8 mouse cellular contexts compared by ENCODE assay signal in genomic region chr8:84708774-84709475, GRCm38 (mm10). TPM values are rescaled to one million over a fixed set of nuclear protein-coding genes. Genes with fewer than 3 reads are reported as not detected.
DNase-seq lines count a peak whose midpoint lies in the region; ATAC-seq and TF ChIP-seq lines count a peak whose summit lies in the region.

No protein-coding gene starts in this region.

- 0 out of 2 replicates have a peak, but pooled peaks cover 4% of the 10 kb centered on the region for H3K36me3 ChIP-seq in heart, embryonic 14.5 days (ENCODE audit: control insufficient read depth, insufficient read depth, low read length)
- H3K36me3 ChIP-seq in liver, embryonic 14.5 days (replicated peaks; ENCODE audit: control insufficient read depth, insufficient read depth, low read depth), result peaks cover 4% of the 10 kb centered on the region
- H3K36me3 ChIP-seq in neural tube, embryonic 11.5 days (ENCODE audit: control insufficient read depth, insufficient read depth, low read length), result no peaks in the 10 kb centered on the region
- H3K36me3 ChIP-seq in stomach, embryonic 15.5 days, result 0 out of 2 replicates have a peak, but pooled peaks cover 3% of the 10 kb centered on the region

- no peak for TF ChIP-seq EP300 in liver, embryonic 14.5 days (IDR thresholded peaks at IDR 0.05; ENCODE audit: low read depth)

- peak; percentile 71 for ATAC-seq in erythroid progenitor cell, adult 5-6 weeks (replicated peaks; ENCODE audit: low FRiP score, poor library complexity, severe bottlenecking)
- peak; percentile 27; the same call in 1 of the 2 replicates for ATAC-seq in heart, embryonic 14.5 days (ENCODE audit: insufficient number of reproducible peaks, insufficient read depth, low FRiP score, low read depth)
- peak; percentile 49 for ATAC-seq in liver, embryonic 14.5 days (ENCODE audit: insufficient read depth)
- ATAC-seq in neural tube, embryonic 11.5 days (ENCODE audit: insufficient read depth, low FRiP score, low TSS enrichment), result peak; percentile 46
- ATAC-seq in stomach, embryonic 15.5 days (ENCODE audit: insufficient read depth, low FRiP score, low read depth), result peak; percentile 42; the same call in 1 of the 2 replicates

- peaks cover 29 to 68% of the 10 kb centered on the region in 2 experiments for H3K4me1 ChIP-seq in heart, embryonic 14.5 days (ENCODE audit: control insufficient read depth in 2 of 2, insufficient read depth in 2 of 2, low read length in 2 of 2)
- peaks cover 26 to 35% of the 10 kb centered on the region in 2 experiments for H3K4me1 ChIP-seq in liver, embryonic 14.5 days (replicated peaks; ENCODE audit: control insufficient read depth in 2 of 2, insufficient read depth in 2 of 2, low read length in 1 of 2)
- peaks cover 50% of the 10 kb centered on the region for H3K4me1 ChIP-seq in neural tube, embryonic 11.5 days (ENCODE audit: control insufficient read depth, insufficient read depth, low read length)
- H3K4me1 ChIP-seq in stomach, embryonic 15.5 days, result peaks cover 78% of the 10 kb centered on the region

- peak; percentile 92 for DNase-seq in CD4-positive, CD25-positive, alpha-beta regulatory T cell, adult 2 months (ENCODE audit: low read depth, low spot score)
- peak; percentile 97 for DNase-seq in brain, embryonic 14.5 days (ENCODE audit: low read depth)
- DNase-seq in kidney, postnatal 10 days, result peak; percentile 92
- peak in 2 of 3 experiments; percentile 76 to 78 for DNase-seq in liver, embryonic 14.5 days (ENCODE audit: low read depth in 3 of 3, low spot score in 3 of 3)
- peak; percentile 93 for DNase-seq in neural tube, embryonic 11.5 days (ENCODE audit: low spot score)

- TF ChIP-seq CTCF in brain, embryonic 14.5 days (IDR thresholded peaks at IDR 0.05; ENCODE audit: borderline replicate concordance, extremely low read depth, insufficient read depth, insufficient read length), result peak; percentile 98
- peak; percentile 99 for TF ChIP-seq CTCF in liver, embryonic 14.5 days (IDR thresholded peaks at IDR 0.05; ENCODE audit: low read depth)

- TF ChIP-seq POLR2A in brain, embryonic 14.5 days (IDR thresholded peaks at IDR 0.05; ENCODE audit: borderline replicate concordance, extremely low read depth, insufficient read depth, insufficient read length, poor library complexity, severe bottlenecking), result no peak

- peak overlapping the region; percentile 51; the same call in 1 of the 2 replicates for H3K4me2 ChIP-seq in heart, embryonic 14.5 days (ENCODE audit: low read length)
- peak overlapping the region; percentile 9; the same call in 1 of the 2 replicates for H3K4me2 ChIP-seq in liver, embryonic 14.5 days (ENCODE audit: low read depth)
- no peak overlapping the region for H3K4me2 ChIP-seq in neural tube, embryonic 11.5 days (ENCODE audit: low read depth)
- H3K4me2 ChIP-seq in stomach, embryonic 15.5 days, result no peak overlapping the region

- peaks cover 38% of the 10 kb centered on the region for H3K27me3 ChIP-seq in heart, embryonic 14.5 days (ENCODE audit: control insufficient read depth, insufficient read depth, low read length)
- H3K27me3 ChIP-seq in liver, embryonic 14.5 days (ENCODE audit: control insufficient read depth, insufficient read depth, low read length), result peaks cover 11% of the 10 kb centered on the region
- H3K27me3 ChIP-seq in neural tube, embryonic 11.5 days (ENCODE audit: control insufficient read depth, insufficient read depth, low read length), result peaks cover 76% of the 10 kb centered on the region
- H3K27me3 ChIP-seq in stomach, embryonic 15.5 days (replicated peaks), result peaks cover 32% of the 10 kb centered on the region

- H3K9ac ChIP-seq in heart, embryonic 14.5 days (ENCODE audit: low read length), result no peak overlapping the region
- no peak overlapping the region for H3K9ac ChIP-seq in liver, embryonic 14.5 days (replicated peaks)
- H3K9ac ChIP-seq in neural tube, embryonic 11.5 days (ENCODE audit: low read length), result no peak overlapping the region
- no peak overlapping the region for H3K9ac ChIP-seq in stomach, embryonic 15.5 days

- no peak overlapping the region for H3K27ac ChIP-seq in heart, embryonic 14.5 days (replicated peaks in 1 of 2; ENCODE audit: control insufficient read depth in 1 of 2, insufficient read depth in 1 of 2, low read depth in 2 of 2, low read length in 2 of 2)
- H3K27ac ChIP-seq in liver, embryonic 14.5 days, result no peak overlapping the region
- H3K27ac ChIP-seq in neural tube, embryonic 11.5 days (ENCODE audit: low read depth, low read length), result no peak overlapping the region
- peak overlapping the region; percentile 2; the same call in 1 of the 2 replicates for H3K27ac ChIP-seq in stomach, embryonic 15.5 days

- H3K4me3 ChIP-seq in heart, embryonic 14.5 days (ENCODE audit: control insufficient read depth in 1 of 2, insufficient read depth in 1 of 2, low read depth in 1 of 2, low read length in 2 of 2), result no peak overlapping the region; a peak in 1 of 4 replicates
- H3K4me3 ChIP-seq in liver, embryonic 14.5 days (ENCODE audit: insufficient read depth in 1 of 2, low read depth in 2 of 2, low read length in 2 of 2), result no peak overlapping the region
- H3K4me3 ChIP-seq in neural tube, embryonic 11.5 days (ENCODE audit: low read depth, low read length), result no peak overlapping the region
- no peak overlapping the region for H3K4me3 ChIP-seq in stomach, embryonic 15.5 days (replicated peaks)

- no peaks in the 10 kb centered on the region for H3K9me3 ChIP-seq in heart, embryonic 14.5 days (ENCODE audit: control insufficient read depth, low read length)
- no peaks in the 10 kb centered on the region for H3K9me3 ChIP-seq in liver, embryonic 14.5 days (ENCODE audit: control insufficient read depth, low read length)
- no peaks in the 10 kb centered on the region for H3K9me3 ChIP-seq in neural tube, embryonic 11.5 days (ENCODE audit: control insufficient read depth, low read length)
- H3K9me3 ChIP-seq in stomach, embryonic 15.5 days, result no peaks in the 10 kb centered on the region

- 23% methylated on average over 12 of the region's 12 CpGs for WGBS in heart, embryonic 14.5 days
- 23% methylated on average over 12 of the region's 12 CpGs for WGBS in liver, embryonic 14.5 days (ENCODE audit: insufficient replicate concordance)
- 13% methylated on average over 12 of the region's 12 CpGs for WGBS in neural tube, embryonic 11.5 days
- WGBS in stomach, embryonic 15.5 days, result 23% methylated on average over 12 of the region's 12 CpGs

RNA-seq across cellular contexts. Expression of gene Lyl1, which starts 7.7 kb away (rescaled TPM):
- 3.4 and 4.7 TPM in 2 replicates for polyA plus RNA-seq in brain, embryonic 14.5 days (2012; rRNA removed)
- 98.7 and 109 TPM in 2 replicates for total RNA-seq in erythroid progenitor cell, adult 5-6 weeks (2015; ENCODE audit: low replicate concordance)
- total RNA-seq in erythroid progenitor cell, adult 5-6 weeks (2017; ENCODE audit: low replicate concordance), result 54.7 and 70.5 TPM in 2 replicates
- 12.1 and 13.7 TPM in 2 replicates for polyA plus RNA-seq in heart, embryonic 14.5 days (2014; fragmentation: Nextera tagmentation; extraction: Ambion mirVana)
- 45.4 and 46.2 TPM in 2 replicates for polyA plus RNA-seq in liver, embryonic 14.5 days (2012; rRNA removed)
- polyA plus RNA-seq in liver, embryonic 14.5 days (2014; fragmentation: Nextera tagmentation; extraction: Ambion mirVana), result 55.6 and 57.7 TPM in 2 replicates
- polyA plus RNA-seq in neural tube, embryonic 11.5 days (2014; fragmentation: Nextera tagmentation; extraction: Ambion mirVana), result 4.6 and 5.3 TPM in 2 replicates
- 7.1 and 9.7 TPM in 2 replicates for polyA plus RNA-seq in stomach, embryonic 15.5 days (2015; fragmentation: Nextera tagmentation; extraction: Ambion mirVana)

RNA-seq across cellular contexts. Expression of gene G430095P16Rik, which starts 13.9 kb away (rescaled TPM):
- 0.92 and 1.5 TPM in 2 replicates for polyA plus RNA-seq in brain, embryonic 14.5 days (2012; rRNA removed)
- 12.2 and 21.6 TPM in 2 replicates for total RNA-seq in erythroid progenitor cell, adult 5-6 weeks (2015; ENCODE audit: low replicate concordance)
- 1.1 and 13.2 TPM in 2 replicates for total RNA-seq in erythroid progenitor cell, adult 5-6 weeks (2017; ENCODE audit: low replicate concordance)
- 5.2 and 5.9 TPM in 2 replicates for polyA plus RNA-seq in heart, embryonic 14.5 days (2014; fragmentation: Nextera tagmentation; extraction: Ambion mirVana)
- 10.9 and 11.9 TPM in 2 replicates for polyA plus RNA-seq in liver, embryonic 14.5 days (2012; rRNA removed)
- polyA plus RNA-seq in liver, embryonic 14.5 days (2014; fragmentation: Nextera tagmentation; extraction: Ambion mirVana), result 8.3 and 10.3 TPM in 2 replicates
- 0.84 and 1.8 TPM in 2 replicates for polyA plus RNA-seq in neural tube, embryonic 11.5 days (2014; fragmentation: Nextera tagmentation; extraction: Ambion mirVana)
- 3.5 and 4.1 TPM in 2 replicates for polyA plus RNA-seq in stomach, embryonic 15.5 days (2015; fragmentation: Nextera tagmentation; extraction: Ambion mirVana)

RNA-seq across cellular contexts. Expression of gene Nacc1, which starts 21.3 kb away (rescaled TPM):
- 81.8 and 87.0 TPM in 2 replicates for polyA plus RNA-seq in brain, embryonic 14.5 days (2012; rRNA removed)
- total RNA-seq in erythroid progenitor cell, adult 5-6 weeks (2015; ENCODE audit: low replicate concordance), result 24.3 and 25.6 TPM in 2 replicates
- total RNA-seq in erythroid progenitor cell, adult 5-6 weeks (2017; ENCODE audit: low replicate concordance), result 11.8 and 16.9 TPM in 2 replicates
- 15.1 and 17.4 TPM in 2 replicates for polyA plus RNA-seq in heart, embryonic 14.5 days (2014; fragmentation: Nextera tagmentation; extraction: Ambion mirVana)
- polyA plus RNA-seq in liver, embryonic 14.5 days (2012; rRNA removed), result 19.0 and 21.2 TPM in 2 replicates
- 6.3 and 7.6 TPM in 2 replicates for polyA plus RNA-seq in liver, embryonic 14.5 days (2014; fragmentation: Nextera tagmentation; extraction: Ambion mirVana)
- polyA plus RNA-seq in neural tube, embryonic 11.5 days (2014; fragmentation: Nextera tagmentation; extraction: Ambion mirVana), result 26.2 and 27.0 TPM in 2 replicates
- 15.8 and 17.4 TPM in 2 replicates for polyA plus RNA-seq in stomach, embryonic 15.5 days (2015; fragmentation: Nextera tagmentation; extraction: Ambion mirVana)

RNA-seq across cellular contexts. Expression of gene Trmt1, which starts 22.8 kb away (rescaled TPM):
- polyA plus RNA-seq in brain, embryonic 14.5 days (2012; rRNA removed), result 113 and 120 TPM in 2 replicates
- total RNA-seq in erythroid progenitor cell, adult 5-6 weeks (2015; ENCODE audit: low replicate concordance), result 7.9 and 13.4 TPM in 2 replicates
- 18.4 and 23.1 TPM in 2 replicates for total RNA-seq in erythroid progenitor cell, adult 5-6 weeks (2017; ENCODE audit: low replicate concordance)
- polyA plus RNA-seq in heart, embryonic 14.5 days (2014; fragmentation: Nextera tagmentation; extraction: Ambion mirVana), result 46.1 and 50.0 TPM in 2 replicates
- polyA plus RNA-seq in liver, embryonic 14.5 days (2012; rRNA removed), result 37.5 and 37.6 TPM in 2 replicates
- 27.4 and 34.1 TPM in 2 replicates for polyA plus RNA-seq in liver, embryonic 14.5 days (2014; fragmentation: Nextera tagmentation; extraction: Ambion mirVana)
- polyA plus RNA-seq in neural tube, embryonic 11.5 days (2014; fragmentation: Nextera tagmentation; extraction: Ambion mirVana), result 60.4 and 60.6 TPM in 2 replicates
- 56.2 and 63.9 TPM in 2 replicates for polyA plus RNA-seq in stomach, embryonic 15.5 days (2015; fragmentation: Nextera tagmentation; extraction: Ambion mirVana)

RNA-seq across cellular contexts. Expression of gene Ier2, which starts 46.3 kb away (rescaled TPM):
- 7.3 and 11.0 TPM in 2 replicates for polyA plus RNA-seq in brain, embryonic 14.5 days (2012; rRNA removed)
- 10.9 and 16.2 TPM in 2 replicates for total RNA-seq in erythroid progenitor cell, adult 5-6 weeks (2015; ENCODE audit: low replicate concordance)
- total RNA-seq in erythroid progenitor cell, adult 5-6 weeks (2017; ENCODE audit: low replicate concordance), result 7.6 and 8.1 TPM in 2 replicates
- 36.4 and 43.8 TPM in 2 replicates for polyA plus RNA-seq in heart, embryonic 14.5 days (2014; fragmentation: Nextera tagmentation; extraction: Ambion mirVana)
- 6.2 and 8.4 TPM in 2 replicates for polyA plus RNA-seq in liver, embryonic 14.5 days (2012; rRNA removed)
- polyA plus RNA-seq in liver, embryonic 14.5 days (2014; fragmentation: Nextera tagmentation; extraction: Ambion mirVana), result 12.6 and 15.0 TPM in 2 replicates
- polyA plus RNA-seq in neural tube, embryonic 11.5 days (2014; fragmentation: Nextera tagmentation; extraction: Ambion mirVana), result 71.6 and 79.4 TPM in 2 replicates
- polyA plus RNA-seq in stomach, embryonic 15.5 days (2015; fragmentation: Nextera tagmentation; extraction: Ambion mirVana), result 86.4 and 90.3 TPM in 2 replicates

Comparison
In these comparisons a context has a peak if more than half of its experiments do, and no peak if none do; other contexts are left out.
1. H3K4me2 ChIP-seq: peak in heart, embryonic 14.5 days (single experiment) and liver, embryonic 14.5 days (single experiment); none in neural tube, embryonic 11.5 days (single experiment) and stomach, embryonic 15.5 days (single experiment).
2. Peak in every context shown above with its lines, with median percentiles within 50 percentile points of each other: DNase-seq and ATAC-seq.